Mouse (Mus musculus) E14TG2a.4 (cell line): Measurements from ENCODE around the gene Polr1b.

Experiments used
- CTCF ChIP-seq: conservative IDR thresholded peaks from 2 replicates; pipeline ENCODE4 v1.5.1; 2014; ENCODE audit warnings: low read length
- NANOG ChIP-seq: IDR thresholded peaks from 2 replicates; pipeline ENCODE4 v1.6.1; 2014; ENCODE audit warnings: borderline replicate concordance, low read length, mixed read lengths
- POU5F1 ChIP-seq: IDR thresholded peaks from 2 replicates; pipeline ENCODE4 v1.6.1; 2014; ENCODE audit warnings: low read length, borderline replicate concordance

DNA sequence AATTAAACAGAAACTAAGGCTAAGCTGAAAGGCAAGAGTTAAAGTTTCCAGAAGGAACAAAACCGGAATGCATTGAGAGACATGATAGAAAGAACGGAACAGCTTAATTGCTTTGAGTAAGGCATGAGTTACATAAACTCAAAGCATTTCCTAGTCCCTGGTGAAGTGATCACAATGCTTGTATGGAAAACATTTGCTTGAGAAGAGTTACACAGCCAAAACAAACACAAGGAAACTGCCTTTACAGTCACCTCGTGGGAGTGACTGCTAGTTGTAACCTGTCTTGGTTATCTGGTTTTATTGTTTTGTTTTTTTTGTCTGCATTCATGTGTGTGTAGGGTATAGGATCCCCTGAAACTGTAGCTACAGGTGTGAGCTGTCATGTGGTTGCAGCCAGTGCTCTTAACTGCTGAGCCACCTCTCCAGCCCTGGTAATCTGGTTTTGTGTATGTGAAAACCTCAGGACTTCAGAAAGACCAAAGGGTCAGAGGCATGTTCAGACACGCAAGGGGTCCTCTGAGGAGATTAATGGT lies 48.3 kb upstream of the Polr1b start:
- TF ChIP-seq CTCF (no peak), NANOG (no peak), POU5F1 (no peak)
